Mouse (Mus musculus) gastrocnemius, postnatal 10 days (tissue): ENCODE measurements around the gene Ak3. TPM values are rescaled to one million over a fixed set of nuclear protein-coding genes. Genes with fewer than 3 reads are reported as not detected.

ENCODE experiments used
- DNase-seq: peaks from one replicate; pipeline ENCODE4 v3.0.0; 2021; ENCODE audit warnings: mixed read lengths
- total RNA-seq, 2 experiments: library from RNA; stranded (reverse); gene quantifications; 2 replicates each; pipeline ENCODE4 v1.2.3; 2021

The Ak3 gene
- total RNA-seq, 2 experiments from 2014 or later = 60.1 to 61.7 TPM

- DNase-seq = no peak
Measured at GRCm38 (mm10) chr19:28994870-28995269, 52.9 kb downstream of the Ak3 start.

- DNase-seq = no peak
Measured at GRCm38 (mm10) chr19:28991391-28991790, 56.4 kb downstream of the Ak3 start.

GRCm38 (mm10) chr19:28990590-28991221 lies 57.1 kb downstream of the Ak3 start:
- DNase-seq = no peak

- DNase-seq = peak; percentile 99
Measured at GRCm38 (mm10) chr19:28990194-28990589, 57.6 kb downstream of the Ak3 start, which contains the start of gene Cdc37l1. Cdc37l1 (plus strand) TSS chr19:28990352.

- no peak for DNase-seq
Measured at GRCm38 (mm10) chr19:28989515-28989914, 58.2 kb downstream of the Ak3 start.

- no peak for DNase-seq
Measured at GRCm38 (mm10) chr19:28982617-28983016, 65.1 kb downstream of the Ak3 start.

GRCm38 (mm10) chr19:28974862-28975611 lies 72.7 kb downstream of the Ak3 start:
- peak; percentile 75 for DNase-seq

Other genes with a start within 250 kb of the Ak3 start
- gene Slc1a1, start 212.9 kb downstream of the Ak3 start, total RNA-seq = under 1 TPM; 0.80 to 0.81 TPM
- 1 to 10 TPM; 3.4 to 3.5 TPM for gene Plpp6, start 84.0 kb downstream of the Ak3 start, total RNA-seq
- gene 4430402I18Rik, start 80.2 kb downstream of the Ak3 start, total RNA-seq = 1 to 10 TPM in 1 of 2 experiments, under 1 TPM in 1; 0.66 to 1.1 TPM
- 10 to 100 TPM; 31.4 to 38.1 TPM for gene Cdc37l1, start 57.6 kb downstream of the Ak3 start, total RNA-seq
- gene Rcl1, start 53.4 kb upstream of the Ak3 start, total RNA-seq = 10 to 100 TPM; 12.3 to 12.4 TPM
- gene Jak2, start 203.9 kb upstream of the Ak3 start, total RNA-seq = 10 to 100 TPM; 16.6 to 19.2 TPM